Mouse (Mus musculus) NIH3T3 (cell line): ENCODE data around the gene Uts2.
A peak's percentile ranks its signal among the peaks of the same experiment; 100 is the strongest.

Experiments used
- DNase-seq: peaks from one replicate; pipeline ENCODE4 v3.0.0-alpha.2; 2012; ENCODE audit warnings: low read depth

The Uts2 gene

DNA sequence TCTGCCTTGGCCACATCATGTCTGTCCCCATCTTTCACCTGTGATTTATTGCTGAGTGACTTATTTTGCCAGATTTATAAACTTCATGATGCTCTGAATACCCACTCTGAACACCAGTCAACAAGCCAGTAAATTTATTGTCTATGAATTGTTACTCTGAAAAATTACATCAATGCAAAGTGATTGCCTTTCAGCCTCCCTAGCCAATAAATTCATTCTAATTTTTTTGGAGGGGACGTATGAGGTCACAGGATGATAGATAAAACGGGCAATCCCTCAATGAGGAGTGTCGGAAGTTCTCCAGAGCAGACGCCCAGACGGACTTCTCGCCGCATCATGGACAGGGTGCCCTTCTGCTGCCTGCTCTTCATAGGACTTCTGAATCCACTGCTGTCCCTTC lies at the start of gene Uts2:
Uts2 (plus strand) TSS at position 301 of the 400 bp plus-strand sequence.
- no peak for DNase-seq

DNA sequence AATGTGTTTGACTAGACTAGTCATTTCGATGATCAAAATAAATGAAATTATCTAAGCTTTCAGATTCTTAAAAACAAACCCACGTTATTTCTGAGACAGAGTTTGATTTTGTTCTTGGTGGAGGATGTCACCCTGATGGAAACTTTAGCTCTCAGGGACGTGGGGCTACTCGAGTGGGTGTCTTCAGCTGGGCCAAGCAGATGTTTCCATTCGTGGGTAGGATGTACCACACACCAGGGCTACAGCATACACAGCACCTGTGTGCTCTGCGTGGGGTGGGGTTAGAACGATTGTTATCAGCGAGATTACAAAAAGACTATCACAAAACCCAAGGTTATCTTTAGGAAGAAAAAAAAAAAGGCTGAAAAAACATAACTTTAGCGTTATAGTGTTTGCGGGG lies 45.9 kb upstream of the Uts2 start:
- no peak for DNase-seq

DNA sequence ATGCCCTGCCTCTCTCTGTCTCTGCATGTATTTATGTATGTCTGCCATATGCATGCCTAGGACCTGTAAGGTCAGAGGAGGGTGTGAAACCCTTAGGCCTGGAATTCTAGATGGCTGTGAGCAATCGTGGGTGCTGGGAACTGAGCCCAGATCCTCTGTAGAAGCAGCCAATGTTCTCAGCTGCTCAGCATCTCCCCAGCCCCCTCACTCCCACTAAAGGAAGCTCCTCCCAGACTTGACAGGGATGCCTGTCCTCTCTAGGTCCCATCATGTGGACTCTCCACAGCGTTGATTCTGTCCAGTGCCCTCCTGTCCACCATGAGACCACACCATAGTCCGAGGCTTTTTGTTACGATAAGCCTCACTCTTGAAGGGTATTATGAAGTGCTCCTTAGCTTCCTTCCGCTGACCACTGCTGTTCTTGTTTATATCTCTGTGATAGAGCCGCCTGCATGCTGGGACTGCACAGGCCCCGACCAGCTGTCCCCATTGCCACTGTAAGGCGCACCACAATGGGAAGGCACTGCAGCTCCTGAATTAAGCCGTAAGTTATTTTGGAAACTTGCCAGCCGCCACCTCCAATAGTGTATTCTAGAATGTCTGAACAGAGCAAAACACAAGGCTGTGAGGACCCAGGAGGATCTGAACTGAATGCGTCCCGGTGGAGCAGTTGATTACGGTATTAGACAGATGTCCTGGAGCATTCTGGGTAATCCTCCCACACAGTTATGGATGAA lies 40.4 kb upstream of the Uts2 start:
- peak; percentile 35 for DNase-seq

DNA sequence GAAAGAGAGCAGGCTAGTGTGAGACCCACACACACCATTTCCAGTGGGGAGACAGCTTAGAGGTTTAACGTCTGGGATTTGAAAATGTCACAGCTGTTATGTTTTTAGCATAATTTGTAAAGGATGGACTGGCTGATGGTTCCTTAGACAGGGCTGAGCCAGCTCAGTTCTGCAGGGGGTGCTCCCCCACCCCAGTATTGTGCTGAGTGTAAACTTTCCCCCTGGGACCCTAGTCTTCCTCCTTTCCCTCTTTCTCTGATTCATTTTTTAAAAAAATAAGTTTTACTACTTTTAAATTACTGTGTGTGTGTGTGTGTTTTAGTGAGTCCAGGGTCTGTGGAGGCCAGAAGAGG lies 39.8 kb upstream of the Uts2 start:
- DNase-seq: no peak

DNA sequence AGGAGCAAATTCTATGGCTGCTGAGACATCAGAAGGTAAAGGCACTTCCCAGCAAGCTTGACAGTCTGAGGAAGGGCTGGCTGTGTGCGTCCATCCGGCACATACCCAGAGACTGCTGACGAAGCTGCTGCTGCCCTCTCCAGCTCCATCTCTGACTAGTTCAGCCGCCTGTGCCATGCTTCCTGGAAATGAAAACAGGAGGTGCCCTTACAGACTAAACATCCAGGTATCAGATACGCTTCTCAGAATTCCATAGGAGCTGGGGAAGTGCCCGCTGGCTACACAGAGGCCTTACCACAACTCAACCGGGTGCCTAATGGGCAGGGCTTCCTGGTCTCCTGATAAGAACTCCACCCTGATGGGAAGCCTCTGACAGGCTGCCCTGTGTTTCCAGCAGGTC lies 38.4 kb upstream of the Uts2 start:
- DNase-seq: no peak

DNA sequence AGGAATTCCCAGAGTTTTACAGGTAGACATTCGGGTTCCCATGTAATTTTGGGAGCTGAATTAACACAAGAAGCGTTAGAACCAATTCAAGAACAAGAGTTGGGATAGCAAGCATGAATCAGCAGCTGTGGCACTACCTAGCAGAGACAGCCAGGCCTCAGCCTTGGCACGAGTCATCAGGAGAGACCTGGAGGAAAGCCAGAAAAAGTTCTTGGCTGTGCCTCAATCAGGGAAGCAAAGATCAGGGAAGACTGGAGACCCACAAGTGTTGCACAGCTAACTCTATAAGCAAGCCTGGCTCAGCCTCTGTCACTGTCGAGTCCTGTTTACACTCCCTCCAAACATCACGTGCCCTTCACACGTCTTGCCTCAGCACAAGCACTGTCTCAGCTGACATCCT lies 34.7 kb upstream of the Uts2 start:
- DNase-seq: peak; percentile 74

DNA sequence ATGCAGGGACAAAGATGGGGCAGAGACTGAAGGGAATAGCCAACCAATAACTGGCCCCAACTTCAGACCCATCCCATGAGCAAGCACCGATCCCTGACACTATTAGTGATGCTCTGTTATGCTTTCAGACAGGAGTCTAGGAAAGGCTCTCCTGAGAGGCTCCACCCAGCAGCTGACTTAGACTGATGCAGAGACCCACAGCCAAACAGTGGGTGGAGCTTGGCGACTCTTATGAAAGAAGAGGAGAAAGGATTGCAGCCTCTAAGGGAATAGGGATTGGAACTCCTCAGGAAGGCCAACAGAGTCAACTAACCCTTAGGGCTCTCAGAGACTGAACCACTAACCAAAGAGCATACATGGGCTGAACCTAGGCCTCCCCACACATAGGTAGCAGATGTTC lies 33.2 kb upstream of the Uts2 start:
- DNase-seq: peak; percentile 62

DNA sequence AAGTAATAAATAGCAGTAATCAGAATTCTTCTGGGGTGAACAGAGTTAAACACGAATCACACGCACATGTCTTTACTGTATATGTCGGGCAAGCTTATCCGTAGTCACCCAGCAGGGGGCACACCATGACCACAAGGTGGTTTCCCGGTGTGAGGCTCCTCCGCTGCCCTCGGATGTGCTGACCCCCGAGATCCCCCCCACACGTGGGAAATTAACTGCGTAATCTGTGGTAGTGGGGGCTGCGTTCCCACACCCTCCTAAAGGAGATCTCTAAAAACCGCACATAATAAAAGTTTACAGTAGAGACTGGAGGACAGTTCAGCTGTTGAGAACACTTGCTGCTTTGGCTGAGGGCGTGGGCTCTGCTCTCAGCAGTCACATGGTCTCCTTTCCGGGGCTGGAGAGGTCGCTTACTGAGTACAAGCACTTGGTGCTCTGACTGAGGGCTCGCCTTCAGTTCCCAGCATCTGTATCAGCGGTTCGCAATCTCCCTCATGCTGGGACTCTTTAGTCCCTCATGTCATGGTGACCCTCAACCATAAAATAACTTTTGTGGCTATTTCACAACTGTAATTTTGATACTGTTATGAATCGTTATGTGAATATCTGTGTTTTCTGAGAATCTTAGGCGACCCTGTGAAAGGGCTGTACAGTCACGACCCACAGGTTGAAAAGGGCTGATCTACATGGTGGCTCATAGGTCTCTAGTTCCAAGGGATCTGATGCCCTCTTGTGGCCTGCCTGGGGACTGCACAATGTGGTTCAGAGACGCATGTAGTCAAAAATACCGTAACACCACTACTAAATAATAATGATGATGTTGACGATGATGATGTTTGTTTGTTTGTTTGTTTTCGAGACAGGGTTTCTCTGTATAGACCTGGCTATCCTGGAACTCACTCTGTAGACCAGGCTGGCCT lies 32.0 kb upstream of the Uts2 start:
- peak; percentile 93 for DNase-seq

DNA sequence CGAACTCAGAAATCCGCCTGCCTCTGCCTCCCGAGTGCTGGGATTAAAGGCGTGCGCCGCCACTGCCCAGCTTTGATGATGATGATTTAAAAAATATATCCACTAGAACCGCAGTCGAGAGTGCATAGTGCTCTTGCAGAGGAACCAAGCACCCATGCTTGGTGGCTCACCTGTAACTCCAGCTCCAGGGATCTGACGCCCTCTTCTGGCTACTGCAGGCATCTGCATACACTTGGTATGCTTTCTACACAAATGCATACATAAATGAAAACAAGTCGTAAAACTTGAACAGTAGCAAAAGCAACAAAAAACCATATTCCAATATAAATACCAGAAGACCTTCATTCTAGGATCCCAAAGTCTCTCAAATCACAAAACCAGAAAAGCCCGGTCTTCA lies 31.3 kb upstream of the Uts2 start:
- no peak for DNase-seq

DNA sequence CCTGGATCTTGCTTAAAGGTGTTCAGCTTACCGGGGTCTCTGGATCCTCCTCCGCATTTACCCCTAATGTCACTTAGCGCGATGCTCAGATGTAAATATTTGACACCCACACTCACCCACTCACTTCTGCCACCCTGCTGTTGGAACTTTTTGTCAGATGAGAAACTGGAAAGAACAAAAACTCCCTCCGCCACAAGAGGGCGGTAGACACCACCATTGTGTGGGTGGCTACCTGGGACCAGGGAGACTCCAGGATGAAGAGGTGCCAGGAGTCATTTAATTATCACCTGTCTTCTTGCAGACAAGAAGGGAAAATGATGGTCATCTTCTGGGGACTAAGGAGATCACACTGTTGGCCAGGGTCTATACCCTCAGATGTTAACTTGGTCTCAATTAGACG lies 30.3 kb upstream of the Uts2 start:
- peak; percentile 85 for DNase-seq

DNA sequence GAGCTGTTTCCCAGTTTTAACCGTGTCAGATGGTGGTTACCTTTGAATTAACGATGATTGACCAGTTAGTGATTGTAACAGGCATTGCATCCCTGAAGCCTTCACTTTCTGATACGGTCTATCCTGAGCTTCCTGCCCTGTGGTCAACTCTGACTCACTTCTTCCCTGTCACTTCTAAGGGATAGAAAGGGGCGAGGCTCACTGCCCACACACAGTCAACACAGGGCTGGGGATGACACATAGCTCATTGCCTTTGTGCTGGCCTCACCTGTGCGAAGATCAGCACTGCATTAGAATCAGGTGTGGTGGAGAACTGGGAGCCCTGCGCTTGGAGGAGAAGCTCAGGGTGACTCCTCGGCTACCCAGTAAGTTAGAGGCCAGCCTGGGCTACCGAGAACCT lies 27.9 kb upstream of the Uts2 start:
- DNase-seq: no peak

DNA sequence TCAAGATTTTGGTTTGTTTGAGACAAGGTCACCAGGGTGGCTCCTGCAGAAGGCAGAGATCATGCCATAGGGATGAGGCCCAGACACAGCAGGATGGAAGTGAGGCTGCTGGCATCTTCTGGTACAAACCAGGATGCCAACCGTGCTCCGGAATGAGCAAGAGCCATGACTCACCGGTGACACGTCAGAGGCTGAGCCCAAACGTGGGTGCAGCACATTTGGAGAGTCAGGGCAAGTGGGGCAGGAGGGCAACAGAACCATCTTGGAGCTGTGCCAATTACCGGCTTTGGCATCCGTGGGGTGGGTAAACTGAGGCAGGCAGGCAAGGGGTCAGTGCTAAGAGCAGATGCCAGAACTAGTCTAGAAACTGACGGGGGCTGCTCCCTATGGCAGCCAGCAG lies 23.6 kb upstream of the Uts2 start:
- DNase-seq: peak; percentile 74

DNA sequence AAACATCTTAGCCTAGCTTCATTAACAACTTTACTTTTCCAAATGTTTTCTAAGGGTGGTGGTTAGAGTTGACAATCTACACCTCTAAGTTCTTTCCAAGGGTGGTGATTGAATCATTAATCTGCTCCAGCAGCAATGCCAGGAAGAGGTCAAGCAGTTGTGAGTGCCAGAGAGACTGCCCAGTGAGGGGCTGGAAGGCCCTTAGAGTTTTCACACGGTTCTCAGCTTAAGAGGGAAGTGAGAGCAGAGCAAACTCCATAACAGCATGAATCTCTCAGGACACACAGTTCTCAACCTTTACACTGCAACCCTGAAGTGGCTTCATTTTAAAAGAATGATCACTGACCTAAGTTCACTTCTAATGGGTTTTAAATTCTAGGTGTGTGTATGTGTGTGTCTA lies 21.8 kb upstream of the Uts2 start:
- DNase-seq: no peak

DNA sequence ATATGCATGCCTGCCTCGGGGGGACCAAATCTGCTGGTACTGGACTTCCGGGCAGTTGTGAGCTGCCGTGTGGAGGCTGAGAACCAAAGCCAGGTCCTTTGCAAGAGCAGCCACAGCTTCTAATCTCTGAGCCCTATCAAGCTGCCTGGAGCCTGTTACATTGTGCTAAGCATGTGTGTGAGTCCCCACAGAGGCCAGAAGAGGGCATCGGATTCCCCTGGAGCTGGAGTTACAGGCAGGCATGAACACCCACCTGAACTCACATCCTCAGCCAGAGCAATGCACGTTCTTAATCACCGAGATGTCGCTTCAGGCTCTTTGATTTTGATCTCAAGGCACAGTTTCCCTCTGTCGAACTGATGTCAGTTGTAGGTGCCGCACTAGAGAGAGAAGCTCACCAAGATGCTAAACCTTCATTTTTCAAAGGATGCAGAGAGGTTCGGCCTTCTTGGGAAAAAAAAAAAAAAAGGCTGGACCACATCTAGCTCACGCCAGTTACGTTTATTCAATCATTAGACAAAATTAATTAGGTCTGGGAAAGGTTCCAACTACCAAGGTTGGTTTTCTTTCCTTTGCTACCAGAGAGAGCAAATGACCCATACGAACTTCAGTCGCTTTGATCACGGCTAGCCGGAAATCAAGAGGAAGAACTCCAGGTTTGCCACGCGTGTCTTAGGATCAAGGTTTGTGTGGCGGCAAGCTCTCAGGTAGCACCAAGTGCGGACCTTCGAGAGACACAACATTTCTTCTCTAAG lies 18.6 kb upstream of the Uts2 start:
- no peak for DNase-seq

DNA sequence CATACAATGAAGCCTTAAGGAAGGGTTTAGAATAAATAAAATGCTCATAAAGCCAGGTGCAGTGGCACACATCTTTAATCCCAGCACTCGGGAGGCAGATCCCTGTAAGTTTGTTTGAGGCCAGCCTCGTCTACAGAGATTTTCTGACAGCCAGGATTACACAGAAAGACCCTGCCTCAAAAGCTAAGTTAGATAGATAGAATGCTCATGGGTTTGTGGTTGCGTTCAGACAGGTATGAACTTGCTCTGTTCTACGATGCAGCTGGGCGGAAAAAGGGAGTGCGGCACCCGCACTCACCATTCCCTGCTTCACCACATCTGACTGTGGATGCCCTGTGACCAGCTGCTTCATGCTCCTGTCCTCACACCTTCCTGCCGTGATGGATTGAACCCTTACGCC lies 17.4 kb upstream of the Uts2 start:
- no peak for DNase-seq

DNA sequence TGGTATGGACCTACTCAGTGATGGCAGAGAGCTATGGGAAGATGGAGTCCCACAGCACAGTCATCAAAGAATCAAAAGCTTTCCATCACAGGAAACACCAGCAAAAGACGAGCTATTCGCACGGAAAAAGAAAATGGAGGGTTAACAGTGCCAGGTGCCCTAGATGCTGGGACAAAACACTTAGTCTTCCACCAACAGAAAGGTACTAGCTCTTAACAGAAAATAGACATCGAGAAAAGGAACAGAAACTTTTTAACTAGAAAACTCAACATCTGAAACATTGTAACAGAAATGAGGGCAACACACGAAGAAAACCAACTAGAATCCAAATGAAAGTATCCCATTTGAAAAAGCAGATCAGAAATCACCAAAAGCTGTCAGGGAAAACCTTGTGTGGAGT lies 16.7 kb upstream of the Uts2 start:
- DNase-seq: no peak

DNA sequence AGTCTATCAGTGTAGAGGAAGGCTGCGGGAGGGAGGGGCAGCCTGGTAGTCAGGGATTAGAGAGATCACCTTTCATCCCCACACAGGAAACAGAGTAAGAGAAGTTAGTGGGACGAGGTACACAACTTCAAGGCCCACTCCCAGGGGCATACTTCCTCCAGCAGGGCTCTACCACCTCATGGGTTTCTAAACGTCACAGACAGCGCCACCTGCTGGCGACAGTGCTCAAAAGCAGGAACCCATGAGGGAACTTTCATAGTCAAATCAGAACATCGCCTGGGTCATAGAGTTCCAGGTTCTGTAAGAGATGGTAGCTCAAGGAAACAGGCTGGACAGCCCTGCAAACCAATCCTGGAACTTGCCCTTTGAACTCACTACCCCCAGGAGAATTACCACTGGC lies 6.7 kb upstream of the Uts2 start:
- peak; percentile 62 for DNase-seq

DNA sequence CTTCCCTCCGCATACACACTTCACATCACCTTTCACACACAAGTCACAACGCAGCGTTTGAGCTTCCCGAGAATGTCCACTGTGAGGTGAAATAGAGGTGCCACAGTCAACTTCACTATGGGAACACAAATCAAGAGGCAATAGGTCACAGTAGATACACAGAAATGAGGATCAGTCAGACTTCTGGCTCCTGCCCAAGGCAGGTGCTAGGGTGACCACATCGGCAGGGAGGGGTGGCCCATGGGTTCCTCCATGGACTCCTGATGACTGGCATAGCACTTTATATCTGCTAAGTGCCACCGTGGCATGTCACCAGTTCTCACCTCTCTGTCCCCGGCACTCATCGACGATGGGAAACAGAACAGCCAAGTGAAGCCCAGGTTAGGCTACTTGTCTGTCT lies 1.7 kb downstream of the Uts2 start:
- DNase-seq: no peak

DNA sequence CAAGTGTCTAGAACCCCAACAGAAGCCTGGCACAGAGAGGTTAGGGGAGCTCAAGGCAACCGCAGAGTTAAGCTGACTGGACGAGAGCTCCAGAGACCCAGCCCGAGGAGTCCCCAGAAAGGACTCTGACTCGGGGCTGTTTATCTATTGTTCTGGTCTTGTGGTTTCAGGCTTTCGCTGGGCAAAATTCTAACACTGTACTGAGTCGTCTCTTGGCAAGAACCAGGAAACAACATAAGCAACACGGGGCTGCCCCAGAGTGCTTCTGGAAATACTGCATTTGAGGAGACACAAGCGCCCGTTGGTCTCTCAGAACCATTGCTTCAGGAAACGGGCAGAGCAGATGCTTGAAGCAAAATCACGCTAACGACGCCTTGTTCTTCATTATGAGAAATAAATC lies 4.5 kb downstream of the Uts2 start:
- DNase-seq: peak; percentile 47

DNA sequence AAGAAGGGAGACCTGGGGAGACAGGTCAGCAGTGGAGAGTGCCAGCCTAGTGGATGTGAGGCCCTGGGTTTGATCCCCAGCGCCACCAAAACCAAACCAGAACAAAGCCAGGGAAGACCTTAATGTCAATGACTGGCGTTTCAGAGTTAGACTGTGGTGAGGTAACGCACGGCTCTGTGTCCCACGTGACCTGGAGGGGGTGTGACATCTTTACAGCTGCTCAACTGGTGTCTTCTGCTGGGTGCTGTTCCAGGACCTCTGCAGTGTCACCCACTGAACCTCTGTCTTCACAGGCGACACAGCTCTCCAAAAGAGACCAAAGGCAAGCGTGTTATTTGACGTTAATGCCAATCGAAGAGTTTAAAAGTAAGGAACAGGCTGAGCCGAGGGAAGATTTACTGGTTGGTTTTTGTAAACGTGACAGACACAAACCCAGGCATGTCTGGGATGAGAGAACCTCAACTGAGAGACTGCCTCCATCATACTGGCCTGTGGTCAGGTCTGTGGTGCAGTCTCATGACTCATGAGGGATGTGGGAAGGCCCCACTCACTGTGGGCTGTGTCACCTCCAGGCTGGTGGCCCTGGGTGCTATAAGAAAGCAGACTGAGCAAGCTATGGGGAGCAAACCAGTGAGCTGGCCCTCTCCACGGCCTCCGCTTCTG lies 8.9 kb downstream of the Uts2 start:
- DNase-seq: no peak

DNA sequence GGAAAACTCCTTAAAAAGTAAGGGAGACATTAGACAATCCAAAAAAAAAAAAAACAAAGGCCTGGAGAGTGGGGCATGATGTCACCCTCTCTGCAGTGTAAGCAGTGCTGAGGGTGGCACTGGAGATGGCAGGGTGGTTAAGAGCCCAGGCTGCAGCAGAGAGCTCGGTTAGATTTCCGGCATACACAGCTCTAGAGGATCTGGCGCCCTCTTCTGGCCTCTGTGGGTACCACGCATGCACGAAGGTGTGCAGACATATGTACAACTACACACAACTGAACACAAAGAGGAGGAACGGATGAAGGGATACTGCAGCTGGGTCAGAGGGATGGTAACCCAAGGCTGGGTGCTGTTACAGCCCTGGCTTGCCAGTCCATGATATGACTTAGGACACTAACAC lies 10.0 kb downstream of the Uts2 start:
- DNase-seq: peak; percentile 55

DNA sequence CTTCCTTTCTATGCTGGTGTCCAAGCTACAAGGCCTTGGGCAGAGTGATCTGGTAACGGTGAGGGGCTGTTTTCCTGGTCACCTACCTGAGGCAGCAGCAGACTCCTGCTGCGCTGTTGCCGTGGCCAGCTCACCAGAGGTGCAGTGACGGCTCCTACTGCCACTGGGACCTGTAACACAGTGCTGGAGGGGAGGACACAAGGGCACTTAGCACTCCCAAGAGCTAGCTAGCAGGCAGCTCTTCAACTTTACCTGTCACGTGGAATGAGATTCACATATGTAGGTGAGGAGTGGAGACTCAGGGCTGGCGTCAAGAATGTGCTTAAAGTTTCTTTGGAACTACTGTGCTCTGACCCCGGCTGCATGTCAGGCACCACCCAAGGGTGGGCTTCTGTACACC lies 13.4 kb downstream of the Uts2 start:
- DNase-seq: no peak
